9 mouse cellular contexts compared by ENCODE assay signal in genomic region chr13:46268815-46269445, GRCm38 (mm10). TPM values are rescaled to one million over a fixed set of nuclear protein-coding genes. Genes with fewer than 3 reads are reported as not detected.
DNase-seq lines count a peak whose midpoint lies in the region; ATAC-seq lines count a peak whose summit lies in the region.
"Had no signal": no experiment of that assay in that cellular context is flagged by ENCODE, and none has a peak within 500 bp of the region (broad histone marks: within the 10 kb centered on the region; RNA-seq: fewer than 3 reads in every experiment).

No protein-coding gene starts in this region.

- H3K9ac ChIP-seq in kidney, embryonic 15.5 days = no peak overlapping the region
- H3K9ac ChIP-seq: neural tube, embryonic 12.5 days had no signal

- no peaks in the 10 kb centered on the region for H3K36me3 ChIP-seq in kidney, embryonic 15.5 days
- H3K36me3 ChIP-seq: neural tube, embryonic 12.5 days had no signal

- no peaks in the 10 kb centered on the region for H3K9me3 ChIP-seq in kidney, embryonic 15.5 days (replicated peaks)
- H3K9me3 ChIP-seq: neural tube, embryonic 12.5 days had no signal

- no peak for ATAC-seq in kidney, embryonic 15.5 days (replicated peaks; ENCODE audit: low FRiP score)

- 0 out of 2 replicates have a peak overlapping the region, but pooled peaks have one; percentile 23 for H3K4me2 ChIP-seq in kidney, embryonic 15.5 days
- H3K4me2 ChIP-seq: neural tube, embryonic 12.5 days had no signal

- peaks cover 33% of the 10 kb centered on the region for H3K4me1 ChIP-seq in kidney, embryonic 15.5 days

- peak overlapping the region; percentile 80 for H3K27ac ChIP-seq in kidney, embryonic 15.5 days
- H3K27ac ChIP-seq: neural tube, embryonic 12.5 days had no signal

- no peak for DNase-seq in kidney, adult 11 months
- peak; percentile 22 for DNase-seq in cerebellum, adult 9-11 months
- peak; percentile 26 to 48 for DNase-seq in heart, postnatal 10 days
- DNase-seq in layer of hippocampus, postnatal 10 days (ENCODE audit: low spot score in 2 of 2) = peak; percentile 52 to 65
- DNase-seq in lung, postnatal 4 days = peak; percentile 50 to 57
- peak; percentile 35 for DNase-seq in urinary bladder, adult 2 months (ENCODE audit: low spot score)
- no peak for DNase-seq in thymus, postnatal 36 days

- intact Hi-C loops in heart, postnatal 10 days (cut with DNase I) = no loop called here

- H3K27me3 ChIP-seq in kidney, embryonic 15.5 days = no peaks in the 10 kb centered on the region
- H3K27me3 ChIP-seq: neural tube, embryonic 12.5 days had no signal

- H3K4me3 ChIP-seq in kidney, embryonic 15.5 days (replicated peaks) = no peak overlapping the region
- H3K4me3 ChIP-seq: neural tube, embryonic 12.5 days had no signal

- WGBS in kidney, embryonic 15.5 days = 45% methylated on average over 7 of the region's 7 CpGs

RNA-seq across cellular contexts. Expression of gene Stmnd1, which starts 4.6 kb away (rescaled TPM):
- 0.18 and 0.19 TPM in 2 replicates for polyA plus RNA-seq in kidney, embryonic 15.5 days (2015; fragmentation: Nextera tagmentation; extraction: Ambion mirVana)
- under 1 TPM; 0.50 TPM for total RNA-seq in heart, postnatal 10 days (2021)
- total RNA-seq in layer of hippocampus, postnatal 10 days (2021) = under 1 TPM in 1 of 2 experiments, not detected in 1; 0.34 TPM
- polyA plus RNA-seq in urinary bladder, adult 2 months (2012; rRNA removed) = 0.83 and 1.0 TPM in 2 replicates
- polyA plus RNA-seq: neural tube, embryonic 12.5 days had no signal

Comparison
In these comparisons a context has a peak if more than half of its experiments do, and no peak if none do; other contexts are left out.
1. DNase-seq: peak in cerebellum, adult 9-11 months (single experiment), heart, postnatal 10 days (2 of 2), layer of hippocampus, postnatal 10 days (2 of 2), lung, postnatal 4 days (2 of 2) and urinary bladder, adult 2 months (single experiment); none in kidney, adult 11 months (single experiment) and thymus, postnatal 36 days (0 of 2).